8 mouse cellular contexts compared by ENCODE assay signal in the genomic region with DNA sequence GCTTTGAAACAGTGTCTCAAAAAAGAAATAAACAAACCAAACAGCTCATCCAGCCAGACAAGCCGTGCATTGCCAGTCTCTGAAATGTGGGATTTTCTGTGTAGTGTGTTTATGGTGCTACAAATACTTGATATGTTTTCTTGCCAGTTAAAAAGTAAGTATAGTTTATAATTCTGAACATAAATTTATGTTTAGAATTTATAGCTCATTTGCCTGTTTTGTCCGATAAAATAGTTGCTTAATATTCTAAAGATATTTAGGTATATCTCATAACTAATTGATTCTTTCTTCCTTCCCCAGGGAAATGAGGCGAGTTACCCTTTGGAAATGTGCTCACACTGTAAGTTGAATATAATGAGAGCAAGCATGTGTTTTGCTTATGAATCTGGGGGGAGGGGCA. TPM values are rescaled to one million over a fixed set of nuclear protein-coding genes. Genes with fewer than 3 reads are reported as not detected.
DNase-seq lines count a peak whose midpoint lies in the region; ATAC-seq lines count a peak whose summit lies in the region.

A gene (plus strand): TSS at position 301 of the 400 bp plus-strand sequence.

- no peak for ATAC-seq in heart, embryonic 16.5 days (replicated peaks; ENCODE audit: extremely low read depth, insufficient read depth, low FRiP score)

- H3K27ac ChIP-seq in heart, embryonic 10.5 days = no peak within 1 kb of the TSS
- no peak within 1 kb of the TSS for H3K27ac ChIP-seq in heart, embryonic 16.5 days (ENCODE audit: low read length)
- no peak within 1 kb of the TSS for H3K27ac ChIP-seq in midbrain, embryonic 10.5 days (replicated peaks)

- H3K9me3 ChIP-seq in heart, embryonic 10.5 days = no peaks in the 10 kb centered on the region
- no peaks in the 10 kb centered on the region for H3K9me3 ChIP-seq in heart, embryonic 16.5 days (replicated peaks; ENCODE audit: control insufficient read depth, low read length)
- no peaks in the 10 kb centered on the region for H3K9me3 ChIP-seq in midbrain, embryonic 10.5 days (replicated peaks)

- 93% methylated on average over 3 of the region's 3 CpGs for WGBS in heart, embryonic 10.5 days
- 86% methylated on average over 3 of the region's 3 CpGs for WGBS in heart, embryonic 16.5 days
- 90% methylated on average over 3 of the region's 3 CpGs for WGBS in midbrain, embryonic 10.5 days

- H3K4me1 ChIP-seq in heart, embryonic 10.5 days = no peaks in the 10 kb centered on the region
- no peaks in the 10 kb centered on the region for H3K4me1 ChIP-seq in heart, embryonic 16.5 days (ENCODE audit: control insufficient read depth, insufficient read depth, low read length)
- H3K4me1 ChIP-seq in midbrain, embryonic 10.5 days = peaks cover 3% of the 10 kb centered on the region; the same call in 1 of the 2 replicates

- H3K36me3 ChIP-seq in heart, embryonic 10.5 days = peaks cover 6% of the 10 kb centered on the region; the same call in 1 of the 2 replicates
- H3K36me3 ChIP-seq in heart, embryonic 16.5 days (ENCODE audit: control insufficient read depth, insufficient read depth) = peaks cover 3% of the 10 kb centered on the region; the same call in 1 of the 2 replicates
- peaks cover 7% of the 10 kb centered on the region for H3K36me3 ChIP-seq in midbrain, embryonic 10.5 days

- H3K4me3 ChIP-seq in heart, embryonic 10.5 days = no peak within 1 kb of the TSS
- no peak within 1 kb of the TSS for H3K4me3 ChIP-seq in heart, embryonic 16.5 days (ENCODE audit: low read length)
- no peak within 1 kb of the TSS for H3K4me3 ChIP-seq in midbrain, embryonic 10.5 days

- intact Hi-C loops in heart, postnatal 36 days (cut with DNase I) = no loop called here
- intact Hi-C loops in gastrocnemius, postnatal 36 days (cut with DNase I) = no loop called here

- no peaks in the 10 kb centered on the region for H3K27me3 ChIP-seq in heart, embryonic 10.5 days (ENCODE audit: insufficient read depth, poor library complexity, severe bottlenecking)
- H3K27me3 ChIP-seq in heart, embryonic 16.5 days (ENCODE audit: control insufficient read depth, insufficient read depth, low read length) = no peaks in the 10 kb centered on the region
- no peaks in the 10 kb centered on the region for H3K27me3 ChIP-seq in midbrain, embryonic 10.5 days (ENCODE audit: low read depth, poor library complexity, severe bottlenecking)

- no peak for DNase-seq in heart, embryonic 10.5 days (ENCODE audit: low spot score)
- DNase-seq in heart, postnatal 36 days = no peak
- no peak for DNase-seq in adrenal gland, postnatal 14 days
- DNase-seq in midbrain, embryonic 10.5 days (ENCODE audit: low spot score) = no peak
- no peak for DNase-seq in layer of hippocampus, adult 9-11 months
- DNase-seq in cerebellum, adult 11 months = no peak
- no peak for DNase-seq in gastrocnemius, postnatal 36 days

- no peak within 1 kb of the TSS for H3K4me2 ChIP-seq in heart, embryonic 16.5 days (ENCODE audit: low read depth, low read length)

- H3K9ac ChIP-seq in heart, embryonic 16.5 days (ENCODE audit: low read length) = no peak within 1 kb of the TSS

RNA-seq across cellular contexts. Expression of the gene that starts here (rescaled TPM):
- 22.8 and 27.6 TPM in 2 replicates for polyA plus RNA-seq in heart, embryonic 10.5 days (2016; fragmentation: Nextera tagmentation; extraction: Ambion mirVana)
- total RNA-seq in heart, postnatal 36 days (2021) = 10 to 100 TPM in 1 of 2 experiments, 1 to 10 TPM in 1; 9.8 to 11.8 TPM
- total RNA-seq in adrenal gland, postnatal 14 days (2021) = 15.3 and 15.5 TPM in 2 replicates
- polyA plus RNA-seq in heart, embryonic 16.5 days (2015; fragmentation: Nextera tagmentation; extraction: Ambion mirVana) = 18.3 and 23.2 TPM in 2 replicates
- polyA plus RNA-seq in midbrain, embryonic 10.5 days (2016; fragmentation: Nextera tagmentation; extraction: Ambion mirVana) = 30.0 and 31.0 TPM in 2 replicates
- 1 to 10 TPM; 7.1 to 7.4 TPM for total RNA-seq in gastrocnemius, postnatal 36 days (2021)
